Mouse (Mus musculus) embryonic facial prominence, embryonic 13.5 days (tissue): Measurements from ENCODE around the gene Fut8. TPM values are rescaled to one million over a fixed set of nuclear protein-coding genes. Genes with fewer than 3 reads are reported as not detected.

ENCODE experiments used
- ATAC-seq: fragments of 200-750 bp; cut with Nextera tagmentation; 2 replicates; pipeline ENCODE4 v1.8.0; 2017; ENCODE audit warnings: low read depth; ENCODE audit not compliant: insufficient number of reproducible peaks, insufficient read depth, low FRiP score, low TSS enrichment
- H3K27ac ChIP-seq: fragments of 300-500 bp; sonication (generic); 2 replicates; pipeline ENCODE4 v1.5.1; 2015; ENCODE audit warnings: moderate library complexity, mild to moderate bottlenecking, inconsistent platforms
- H3K27me3 ChIP-seq: fragments of 300-500 bp; sonication (generic); 2 replicates; pipeline ENCODE4 v1.6.1; 2015; ENCODE audit warnings: mild to moderate bottlenecking, inconsistent platforms
- H3K36me3 ChIP-seq: fragments of 300-500 bp; sonication (generic); 2 replicates; pipeline ENCODE4 v1.6.1; 2015; ENCODE audit warnings: mild to moderate bottlenecking, inconsistent platforms
- H3K4me1 ChIP-seq: fragments of 300-500 bp; sonication (generic); 2 replicates; pipeline ENCODE4 v1.6.1; 2015; ENCODE audit warnings: inconsistent platforms
- H3K4me2 ChIP-seq: fragments of 300-500 bp; sonication (generic); 2 replicates; pipeline ENCODE4 v1.6.1; 2015; ENCODE audit warnings: moderate library complexity, mild to moderate bottlenecking, inconsistent platforms
- H3K4me3 ChIP-seq: fragments of 300-500 bp; sonication (generic); 2 replicates; pipeline ENCODE4 v1.5.1; 2015; ENCODE audit warnings: mild to moderate bottlenecking, inconsistent platforms
- H3K9ac ChIP-seq: fragments of 300-500 bp; sonication (generic); 2 replicates; pipeline ENCODE4 v1.6.1; 2015; ENCODE audit warnings: mild to moderate bottlenecking, inconsistent platforms
- H3K9me3 ChIP-seq: fragments of 300-500 bp; sonication (generic); 2 replicates; pipeline ENCODE4 v1.6.1; 2016; ENCODE audit warnings: inconsistent platforms
- WGBS: fragments of 180-500 bp; shearing (Covaris S2); methylation state at CpG from one replicate; pipeline ENCODE4 v1.1.7; 2015; ENCODE audit warnings: mixed read lengths; 5-methylcytosine and 5-hydroxymethylcytosine counted together
- polyA plus RNA-seq: library from polyadenylated mRNA; unstranded; fragments of >200 nt; fragmentation: Nextera tagmentation; extraction: Ambion mirVana; gene quantifications from 2 replicates; pipeline ENCODE4 v1.2.1, GENCODE M21; 2015

The Fut8 gene
- polyA plus RNA-seq: 25.6 and 29.5 TPM in 2 replicates

- whole genome bisulfite sequencing: under 1% methylated on average over 46 of the region's 46 CpGs
- Histone ChIP-seq H3K9ac (peak within 1 kb of the TSS; percentile 94), H3K36me3 (no peaks in the 10 kb centered on the region), H3K9me3 (no peaks in the 10 kb centered on the region), H3K27ac (peak within 1 kb of the TSS; percentile 85), H3K4me3 (peak within 1 kb of the TSS; percentile 86), H3K4me1 (peaks cover 6% of the 10 kb centered on the region), H3K4me2 (peak within 1 kb of the TSS; percentile 91), H3K27me3 (no peaks in the 10 kb centered on the region)
- ATAC-seq: peak; percentile 84
Measured at GRCm38 (mm10) chr12:77237950-77238530, at the start of gene Fut8. Gene Fut8 (plus strand): TSS chr12:77238125.

DNA sequence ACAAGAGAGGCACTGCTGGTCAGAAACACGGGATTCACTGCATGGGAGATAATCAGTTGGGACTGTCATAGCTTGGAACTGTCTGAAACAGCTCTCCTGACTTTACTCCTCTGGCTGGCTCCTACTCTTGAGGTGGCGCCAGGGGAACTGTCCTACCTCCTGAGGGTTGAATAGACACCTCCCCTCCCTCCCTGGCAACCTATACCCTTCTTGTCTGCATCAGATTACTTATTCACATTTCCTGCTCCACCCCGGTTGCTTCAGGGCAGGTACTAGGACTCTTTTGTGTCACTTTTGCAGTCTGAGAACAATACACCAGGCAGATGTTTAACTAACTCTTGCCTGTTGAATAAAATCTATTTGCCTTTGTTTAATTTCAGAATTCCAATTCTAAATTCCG lies 48.8 kb upstream of the Fut8 start:
- no peaks in the 10 kb centered on the region for H3K9me3 ChIP-seq
- H3K4me1 ChIP-seq: no peaks in the 10 kb centered on the region
- no peaks in the 10 kb centered on the region for H3K36me3 ChIP-seq
- H3K4me2 ChIP-seq: no peak overlapping the region
- ATAC-seq: no peak
- no peak overlapping the region for H3K27ac ChIP-seq
- H3K27me3 ChIP-seq: no peaks in the 10 kb centered on the region
- no peak overlapping the region for H3K9ac ChIP-seq
- WGBS: 39% methylated on average over 4 of the region's 4 CpGs
- no peak overlapping the region for H3K4me3 ChIP-seq

DNA sequence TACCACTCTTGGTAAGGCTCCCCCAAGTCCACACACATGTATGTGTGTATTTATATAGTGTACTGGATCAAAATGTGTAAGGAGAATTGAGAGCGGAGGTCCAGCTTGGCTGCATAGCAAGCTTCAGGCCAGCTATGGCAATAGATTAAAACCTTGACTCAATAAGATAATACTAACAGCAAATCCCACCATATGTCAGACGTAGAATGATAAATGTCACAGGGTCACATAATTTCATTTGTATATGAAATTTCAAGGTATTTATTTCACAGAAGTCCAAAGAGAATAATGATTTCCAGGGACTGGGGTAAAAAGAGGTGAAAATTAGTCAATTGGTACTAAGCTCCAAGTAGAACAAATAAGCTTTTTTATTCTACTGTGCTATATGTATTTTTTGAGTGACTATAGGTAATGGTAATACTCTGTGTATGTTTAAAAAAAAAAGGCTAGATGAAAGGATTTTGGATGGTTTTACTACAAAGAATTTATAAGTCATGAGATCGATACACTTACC lies 47.9 kb upstream of the Fut8 start:
- H3K9me3 ChIP-seq: no peaks in the 10 kb centered on the region
- no peaks in the 10 kb centered on the region for H3K27me3 ChIP-seq
- H3K4me1 ChIP-seq: no peaks in the 10 kb centered on the region
- H3K9ac ChIP-seq: no peak overlapping the region
- H3K27ac ChIP-seq: no peak overlapping the region
- WGBS: 80% methylated on average over 3 of the region's 3 CpGs
- no peak for ATAC-seq
- H3K4me2 ChIP-seq: no peak overlapping the region
- H3K4me3 ChIP-seq: no peak overlapping the region
- H3K36me3 ChIP-seq: no peaks in the 10 kb centered on the region

GRCm38 (mm10) chr12:77191478-77192271 lies 46.2 kb upstream of the Fut8 start:
- no peak for ATAC-seq
- H3K4me3 ChIP-seq: no peak overlapping the region
- no peaks in the 10 kb centered on the region for H3K4me1 ChIP-seq
- H3K9ac ChIP-seq: no peak overlapping the region
- H3K36me3 ChIP-seq: no peaks in the 10 kb centered on the region
- H3K9me3 ChIP-seq: 0 out of 2 replicates have a peak, but pooled peaks cover 4% of the 10 kb centered on the region
- H3K27me3 ChIP-seq: no peaks in the 10 kb centered on the region
- H3K4me2 ChIP-seq: no peak overlapping the region
- 85% methylated on average over 9 of the region's 9 CpGs for WGBS
- H3K27ac ChIP-seq: no peak overlapping the region

GRCm38 (mm10) chr12:77192714-77193113 lies 45.2 kb upstream of the Fut8 start:
- Histone ChIP-seq H3K9ac (no peak overlapping the region), H3K9me3 (0 out of 2 replicates have a peak, but pooled peaks cover 4% of the 10 kb centered on the region), H3K27me3 (no peaks in the 10 kb centered on the region), H3K4me2 (no peak overlapping the region), H3K36me3 (no peaks in the 10 kb centered on the region), H3K27ac (no peak overlapping the region), H3K4me3 (no peak overlapping the region), H3K4me1 (no peaks in the 10 kb centered on the region)
- no peak for ATAC-seq
- WGBS: 81% methylated on average over 3 of the region's 3 CpGs

GRCm38 (mm10) chr12:77193225-77193716 lies 44.7 kb upstream of the Fut8 start:
- 0 out of 2 replicates have a peak, but pooled peaks cover 4% of the 10 kb centered on the region for H3K9me3 ChIP-seq
- no peak for ATAC-seq
- no peak overlapping the region for H3K9ac ChIP-seq
- H3K27me3 ChIP-seq: no peaks in the 10 kb centered on the region
- no peak overlapping the region for H3K4me2 ChIP-seq
- H3K27ac ChIP-seq: no peak overlapping the region
- WGBS: 69% methylated on average over 4 of the region's 4 CpGs
- H3K36me3 ChIP-seq: no peaks in the 10 kb centered on the region
- no peaks in the 10 kb centered on the region for H3K4me1 ChIP-seq
- no peak overlapping the region for H3K4me3 ChIP-seq

DNA sequence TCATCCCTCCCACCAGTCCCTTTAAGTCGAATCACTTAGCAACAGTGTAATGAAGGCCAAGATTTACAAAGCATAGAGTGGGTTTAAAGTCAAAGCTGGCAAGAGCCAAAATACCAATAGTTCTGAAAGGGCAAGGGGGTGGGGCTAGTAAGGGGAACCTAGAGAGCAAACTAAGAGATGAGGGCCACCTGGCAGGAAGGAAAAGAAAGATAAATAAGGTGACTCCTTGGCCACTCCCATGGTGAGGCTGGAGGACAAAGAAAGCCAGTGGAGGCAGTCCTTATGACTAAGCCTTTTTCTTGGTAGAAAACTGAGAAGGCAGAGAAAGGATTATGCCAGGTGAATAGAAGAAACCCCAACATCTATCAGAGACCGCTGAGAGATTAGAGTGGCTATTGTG lies 42.9 kb upstream of the Fut8 start:
- H3K9ac ChIP-seq: no peak overlapping the region
- WGBS: 65% methylated on average over 2 of the region's 2 CpGs
- H3K9me3 ChIP-seq: 0 out of 2 replicates have a peak, but pooled peaks cover 4% of the 10 kb centered on the region
- H3K27ac ChIP-seq: no peak overlapping the region
- no peak overlapping the region for H3K4me3 ChIP-seq
- no peaks in the 10 kb centered on the region for H3K4me1 ChIP-seq
- H3K36me3 ChIP-seq: no peaks in the 10 kb centered on the region
- H3K4me2 ChIP-seq: no peak overlapping the region
- ATAC-seq: no peak
- no peaks in the 10 kb centered on the region for H3K27me3 ChIP-seq

- 91% methylated on average over 2 of the region's 2 CpGs for WGBS
- Histone ChIP-seq H3K27ac (no peak overlapping the region), H3K4me2 (no peak overlapping the region)
Measured at GRCm38 (mm10) chr12:77196529-77197095, 41.3 kb upstream of the Fut8 start.

GRCm38 (mm10) chr12:77197121-77197599 lies 40.8 kb upstream of the Fut8 start:
- Histone ChIP-seq H3K27me3 (no peaks in the 10 kb centered on the region), H3K36me3 (no peaks in the 10 kb centered on the region), H3K4me1 (no peaks in the 10 kb centered on the region), H3K4me2 (no peak overlapping the region), H3K27ac (no peak overlapping the region), H3K9ac (no peak overlapping the region), H3K9me3 (0 out of 2 replicates have a peak, but pooled peaks cover 4% of the 10 kb centered on the region), H3K4me3 (no peak overlapping the region)
- ATAC-seq: no peak
- WGBS: 75% methylated on average over 7 of the region's 7 CpGs

More at GRCm38 (mm10) chr12:77196529-77197095, 41.3 kb upstream of the Fut8 start:
- Histone ChIP-seq H3K4me1 (no peaks in the 10 kb centered on the region), H3K9me3 (0 out of 2 replicates have a peak, but pooled peaks cover 4% of the 10 kb centered on the region), H3K36me3 (no peaks in the 10 kb centered on the region), H3K27me3 (no peaks in the 10 kb centered on the region), H3K9ac (no peak overlapping the region), H3K4me3 (no peak overlapping the region)
- no peak for ATAC-seq

- ATAC-seq: no peak
- no peak overlapping the region for H3K9ac ChIP-seq
- H3K27ac ChIP-seq: no peak overlapping the region
- H3K4me2 ChIP-seq: no peak overlapping the region
- H3K9me3 ChIP-seq: 0 out of 2 replicates have a peak, but pooled peaks cover 4% of the 10 kb centered on the region
- WGBS: 87% methylated on average over 4 of the region's 4 CpGs
- H3K4me1 ChIP-seq: no peaks in the 10 kb centered on the region
- no peaks in the 10 kb centered on the region for H3K36me3 ChIP-seq
- H3K4me3 ChIP-seq: no peak overlapping the region
- H3K27me3 ChIP-seq: no peaks in the 10 kb centered on the region
Measured at GRCm38 (mm10) chr12:77198253-77198652, 39.7 kb upstream of the Fut8 start.

DNA sequence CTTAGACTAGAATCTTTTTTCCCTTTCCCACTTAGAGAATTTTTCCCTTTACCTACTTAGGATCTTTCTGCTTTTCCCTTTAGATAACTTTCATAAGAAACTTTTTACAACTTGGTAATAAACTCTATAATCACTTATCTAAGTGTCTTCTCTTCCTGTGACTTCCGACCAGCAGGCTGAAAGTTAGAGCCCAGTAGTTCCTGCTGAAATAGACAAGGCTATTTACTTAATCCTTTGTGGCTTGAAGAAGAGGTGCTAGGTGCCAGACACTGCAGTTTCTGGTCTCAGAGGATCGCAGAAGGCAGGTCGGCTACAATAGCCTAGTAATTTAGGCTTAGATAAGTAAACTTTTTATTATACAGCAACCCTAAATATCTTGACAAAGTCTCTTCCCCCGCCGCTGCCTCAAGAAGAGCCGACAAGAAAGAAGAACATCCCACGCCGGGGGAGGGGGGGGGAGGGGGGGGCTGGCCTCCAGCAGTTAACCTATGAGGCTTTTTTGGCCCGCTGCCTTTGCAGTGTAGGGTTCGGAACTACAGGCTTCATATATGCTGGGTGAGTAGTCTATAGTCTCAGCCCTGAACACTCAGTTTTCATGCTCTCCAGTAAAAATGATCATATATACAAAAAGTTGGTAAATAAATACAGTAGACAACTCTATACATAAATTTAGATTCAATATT lies 36.3 kb upstream of the Fut8 start:
- H3K4me2 ChIP-seq: no peak overlapping the region
- no peaks in the 10 kb centered on the region for H3K27me3 ChIP-seq
- ATAC-seq: no peak
- H3K4me3 ChIP-seq: no peak overlapping the region
- H3K36me3 ChIP-seq: no peaks in the 10 kb centered on the region
- WGBS: 77% methylated on average over 10 of the region's 10 CpGs
- no peaks in the 10 kb centered on the region for H3K4me1 ChIP-seq
- no peak overlapping the region for H3K9ac ChIP-seq
- H3K27ac ChIP-seq: no peak overlapping the region
- no peaks in the 10 kb centered on the region for H3K9me3 ChIP-seq
